Mouse (Mus musculus) bone marrow, adult 2 months (tissue): ENCODE measurements around the gene Vkorc1.

Experiments used
- CTCF ChIP-seq: fragments of 200-500 bp; IDR thresholded peaks from 2 replicates; pipeline ENCODE4 v1.5.1; 2011; ENCODE audit warnings: low read length, control low read depth; ENCODE audit not compliant: control insufficient read depth, insufficient read depth
- POLR2A ChIP-seq: fragments of 200-500 bp; IDR thresholded peaks from 2 replicates; pipeline ENCODE4 v1.6.1; 2011; ENCODE audit warnings: low read depth, mild to moderate bottlenecking, control low read depth, low read length, borderline replicate concordance; ENCODE audit not compliant: control insufficient read depth

DNA sequence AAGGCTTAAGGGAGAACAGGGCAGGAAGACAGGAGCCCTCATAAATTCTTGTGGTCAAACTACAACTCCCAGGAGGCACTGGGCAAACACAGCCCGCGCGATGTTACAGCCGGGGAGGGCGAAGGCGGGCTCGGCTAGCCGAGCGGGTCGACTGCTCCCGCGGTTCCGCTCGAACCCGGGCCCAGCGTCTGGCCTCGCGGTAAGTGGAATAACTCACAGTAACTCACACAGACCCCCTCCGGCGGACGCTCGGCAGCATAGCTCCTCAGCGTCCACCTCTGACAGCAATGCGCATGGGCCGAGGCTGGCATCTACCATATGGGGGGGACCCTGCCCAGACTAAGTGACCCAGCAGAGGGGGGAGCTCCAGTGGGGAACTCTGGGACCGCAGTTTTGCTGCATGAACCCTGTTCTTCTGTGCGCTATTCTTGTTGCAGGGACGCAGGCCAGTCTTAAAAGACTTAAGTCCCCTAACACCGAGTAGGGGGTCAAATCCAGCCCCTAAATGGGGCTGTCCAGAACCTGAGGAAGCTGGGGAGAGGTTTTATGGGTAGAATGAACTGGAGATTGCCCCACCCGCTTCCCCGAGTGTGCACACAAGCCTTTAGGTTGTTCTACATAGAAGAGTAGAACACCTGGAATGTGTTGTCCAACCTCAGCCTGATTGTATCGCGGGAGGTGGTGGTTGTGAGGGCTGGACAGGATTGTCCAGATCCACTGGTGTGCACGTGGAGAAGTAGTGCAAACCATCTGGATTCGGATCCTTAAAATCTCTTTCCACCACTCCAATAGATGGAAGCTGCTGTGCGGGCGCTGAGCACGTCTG lies 8.8 kb upstream of the Vkorc1 start, which contains the start of gene Bckdk:
- TF ChIP-seq CTCF, result no peak
- peak; percentile 65; the same call in 1 of the 2 replicates for TF ChIP-seq POLR2A
